Mouse (Mus musculus) heart, postnatal 10 days (tissue): Measurements from ENCODE around the gene Fam169b. TPM values are rescaled to one million over a fixed set of nuclear protein-coding genes. Genes with fewer than 3 reads are reported as not detected.

Experiments used
- DNase-seq, 2 experiments: peaks; one replicate each; pipeline ENCODE4 v3.0.0; 2021
- intact Hi-C: fragments of 180-260 bp; cut with DNase I; formaldehyde crosslinking; loops from one replicate; pipeline ENCODE4 v1.15.1; 2025
- total RNA-seq, 2 experiments: library from RNA; stranded (reverse); gene quantifications; 2 replicates each; pipeline ENCODE4 v1.2.3; 2021

Gene Fam169b
- total RNA-seq = under 1 TPM; 0.17 to 0.55 TPM

DNA sequence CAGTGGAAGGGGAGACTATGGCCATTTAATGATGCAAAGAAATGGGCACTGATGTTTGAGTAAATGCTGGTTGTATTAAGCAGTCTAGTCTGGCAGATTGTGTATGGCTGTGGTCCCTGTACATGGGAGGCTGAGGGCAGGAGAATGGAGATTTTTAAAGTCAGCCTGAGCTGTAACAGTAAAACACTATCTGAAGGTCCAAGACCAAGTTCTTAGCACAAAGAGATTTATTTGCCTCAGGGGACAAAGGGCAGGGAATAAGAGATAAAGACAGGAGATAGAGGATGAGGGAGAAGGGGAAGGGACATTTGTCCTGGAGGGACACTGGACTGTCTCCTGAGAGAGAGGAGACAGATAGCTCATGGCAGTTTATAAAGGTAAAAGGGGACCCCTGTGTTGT, at the start of gene Fam169b:
Gene Fam169b (plus strand): TSS at position 325 of the 400 bp plus-strand sequence.
- intact Hi-C loops = no loop called here

DNA sequence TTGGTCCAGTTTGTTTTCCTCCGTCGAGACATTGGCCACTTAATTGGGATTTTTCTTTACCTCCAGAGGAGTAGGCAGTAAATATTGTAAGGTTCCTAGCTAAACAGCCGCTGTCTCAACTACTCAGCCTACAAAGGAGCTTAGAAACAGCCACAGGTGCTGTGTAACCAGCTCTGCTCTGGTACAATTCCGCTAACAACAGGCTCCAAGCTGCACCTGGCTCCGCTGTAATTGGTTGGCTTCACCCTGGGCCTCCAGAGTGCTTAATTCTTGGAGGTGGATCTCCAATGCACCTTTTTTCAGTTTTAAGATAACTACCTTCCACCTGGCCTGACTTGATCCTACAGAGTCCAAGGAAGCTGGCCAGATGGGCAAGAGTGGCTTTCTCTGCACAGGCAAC, 49.6 kb upstream of the Fam169b start:
- intact Hi-C loops = loop anchor here (5.0 kb wide), 2 partner anchors 38 to 63 kb away; partner anchors contain the start of gene Pgpep1l
- DNase-seq = no peak

More for the DNA sequence above, at the start of gene Fam169b:
- no peak for DNase-seq

DNA sequence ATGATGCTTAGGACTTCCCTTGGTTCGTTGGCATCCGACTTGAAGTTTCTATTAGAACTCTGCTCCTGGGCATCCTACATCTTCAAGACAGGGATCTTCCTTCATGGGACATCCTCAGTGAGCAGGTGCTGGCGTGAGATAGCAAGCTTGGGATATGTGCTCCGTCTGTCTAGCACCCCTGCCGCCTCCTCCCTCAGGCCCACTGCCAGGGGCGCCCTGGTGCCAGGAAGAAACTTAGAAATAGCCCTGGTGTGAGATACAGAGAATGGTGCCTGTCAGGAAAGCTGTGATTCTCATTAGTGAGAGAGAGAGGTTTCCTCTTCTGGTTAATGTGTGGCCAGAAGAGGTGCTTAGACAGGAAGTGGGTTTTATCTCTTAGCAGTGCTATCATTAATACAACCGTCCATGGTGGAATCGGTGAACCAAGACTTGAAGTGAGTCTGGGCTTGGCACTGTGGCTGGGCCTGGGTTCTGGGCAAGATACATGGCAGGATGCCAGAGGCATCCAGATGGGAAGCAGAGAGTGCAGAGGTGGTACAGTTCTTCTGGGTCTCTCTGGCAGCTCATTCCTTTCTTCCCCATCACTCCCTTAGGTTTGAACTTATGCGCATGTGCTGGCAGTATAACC, 48.1 kb upstream of the Fam169b start:
- intact Hi-C loops = no loop called here

DNA sequence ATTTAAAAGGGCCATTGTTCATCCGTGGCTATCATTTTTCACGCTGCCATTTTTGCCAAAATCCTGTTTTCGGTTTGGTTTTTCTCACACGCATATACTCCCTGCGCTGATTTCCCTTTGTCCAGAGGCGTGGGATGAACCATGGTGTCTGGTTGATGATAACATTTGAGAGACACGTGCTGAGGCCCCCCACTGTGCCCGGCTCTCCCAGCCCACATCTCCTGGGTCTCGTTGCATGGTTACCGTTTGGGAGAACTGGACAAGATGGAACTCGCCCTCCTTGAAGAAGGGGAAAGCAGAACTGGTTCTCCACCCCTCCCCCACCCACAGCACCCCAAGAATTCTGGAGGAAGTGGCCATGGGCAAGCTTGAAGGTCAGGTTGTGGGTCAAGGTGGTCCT, 46.6 kb upstream of the Fam169b start:
- intact Hi-C loops = no loop called here
- no peak for DNase-seq

More for the DNA sequence above, 48.1 kb upstream of the Fam169b start:
- no peak for DNase-seq

DNA sequence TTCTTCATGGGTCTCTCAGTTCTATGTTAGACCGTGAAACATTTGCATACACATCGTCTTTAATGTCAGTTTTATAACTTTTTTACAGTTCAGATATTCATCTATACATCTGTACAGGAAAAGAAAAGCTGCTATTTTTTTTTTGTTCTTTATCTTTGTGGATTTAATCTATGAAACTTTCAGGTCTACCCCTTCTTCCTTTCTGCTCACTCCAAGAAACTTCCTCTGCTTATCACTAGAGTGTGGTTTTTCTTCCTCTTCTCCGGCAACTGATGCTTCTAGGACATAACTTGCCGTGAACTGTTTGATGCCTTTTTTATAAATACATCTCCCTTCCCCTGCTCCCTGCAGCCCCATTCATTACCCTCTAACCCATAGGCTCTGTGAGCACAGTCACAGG, 46.0 kb upstream of the Fam169b start:
- intact Hi-C loops = no loop called here
- no peak for DNase-seq

DNA sequence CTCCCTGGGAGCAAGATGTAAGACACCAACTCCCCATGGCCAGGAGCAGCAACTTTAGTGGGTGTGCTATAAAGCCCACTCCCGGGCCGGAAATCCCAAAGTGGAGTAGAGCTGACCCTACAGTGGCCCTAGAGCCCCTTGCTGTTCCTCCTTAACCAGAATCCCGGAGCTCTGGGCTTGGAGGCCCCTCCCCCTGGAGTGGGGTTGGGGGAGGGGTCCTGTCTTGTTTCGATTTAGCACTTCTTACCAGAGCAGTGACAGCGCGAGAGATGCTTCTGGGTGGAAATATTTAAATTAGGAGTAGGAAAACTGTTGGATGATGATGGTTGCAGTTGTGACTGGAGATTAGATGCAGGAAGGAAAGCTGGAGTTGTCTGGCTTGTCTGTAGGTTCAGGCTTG, 45.1 kb upstream of the Fam169b start:
- no peak for DNase-seq
- intact Hi-C loops = no loop called here

DNA sequence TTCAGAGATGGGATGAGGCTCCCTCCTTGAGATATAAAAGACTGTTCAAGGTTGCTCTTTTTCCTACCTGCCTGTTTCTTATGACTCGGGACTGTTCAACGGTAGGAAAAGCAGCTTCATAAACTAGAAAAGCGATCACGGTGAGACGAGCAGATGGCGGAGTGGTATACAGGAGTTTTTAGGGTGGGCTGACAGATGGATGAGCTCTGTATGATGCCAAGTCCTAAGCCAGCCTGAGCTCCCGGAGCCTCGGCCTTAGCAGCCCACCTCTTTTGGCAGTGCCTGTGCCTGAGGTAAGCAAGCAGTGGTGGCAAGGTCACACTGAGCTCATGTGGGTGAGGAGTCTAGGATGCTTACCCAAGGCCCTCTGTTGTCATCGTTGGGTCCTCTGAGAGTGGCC, 42.8 kb upstream of the Fam169b start:
- DNase-seq = no peak
- intact Hi-C loops = no loop called here

DNA sequence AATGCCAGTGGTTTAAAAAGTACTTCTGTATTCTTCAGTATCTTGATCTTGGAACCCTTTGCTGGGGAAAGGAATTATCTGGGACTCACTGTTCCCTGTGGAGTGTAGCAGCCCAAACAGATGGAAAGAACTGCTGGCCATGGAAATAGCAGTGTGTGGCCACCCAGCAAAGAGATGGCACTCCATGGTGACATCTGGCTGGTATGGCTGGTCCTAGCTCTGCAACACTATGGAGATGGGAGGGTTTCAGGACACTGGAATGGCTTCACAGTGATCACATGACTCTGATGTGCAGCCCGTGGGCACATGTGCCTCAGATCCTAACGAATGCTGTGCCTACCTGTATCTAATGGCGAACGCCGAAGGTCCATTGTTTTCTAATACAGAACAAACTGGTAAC, 41.1 kb upstream of the Fam169b start:
- no peak for DNase-seq
- intact Hi-C loops = no loop called here

DNA sequence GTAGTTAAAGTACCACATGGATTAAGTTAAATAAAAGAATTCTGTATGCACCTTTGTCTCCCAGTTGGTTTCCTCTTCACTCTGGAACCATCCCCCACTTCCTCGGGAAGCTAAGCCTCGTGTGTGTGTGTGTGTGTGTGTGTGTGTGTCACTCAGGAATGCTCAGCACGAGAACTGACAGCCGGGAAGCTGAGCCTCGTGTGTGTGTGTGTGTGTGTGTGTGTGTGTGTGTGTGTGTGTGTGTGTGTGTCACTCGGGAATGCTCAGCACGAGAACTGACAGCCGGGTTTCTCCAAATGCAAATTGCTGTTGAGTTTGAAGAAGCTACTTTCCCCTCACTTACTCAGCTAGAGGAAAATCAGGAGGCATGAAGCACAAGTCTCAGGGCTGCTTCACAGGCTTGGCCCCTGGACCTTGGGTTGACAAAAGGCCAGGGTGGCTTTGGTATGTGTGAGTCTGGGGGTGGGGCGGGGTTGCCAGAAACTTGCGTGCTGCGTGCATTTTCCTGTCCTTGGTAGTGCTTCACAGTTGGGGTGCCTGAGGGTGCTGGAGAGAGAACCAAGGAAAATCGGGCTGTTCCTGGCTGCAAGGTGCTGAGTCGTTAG, 39.9 kb upstream of the Fam169b start:
- intact Hi-C loops = no loop called here
- peak; percentile 60 to 72 for DNase-seq

DNA sequence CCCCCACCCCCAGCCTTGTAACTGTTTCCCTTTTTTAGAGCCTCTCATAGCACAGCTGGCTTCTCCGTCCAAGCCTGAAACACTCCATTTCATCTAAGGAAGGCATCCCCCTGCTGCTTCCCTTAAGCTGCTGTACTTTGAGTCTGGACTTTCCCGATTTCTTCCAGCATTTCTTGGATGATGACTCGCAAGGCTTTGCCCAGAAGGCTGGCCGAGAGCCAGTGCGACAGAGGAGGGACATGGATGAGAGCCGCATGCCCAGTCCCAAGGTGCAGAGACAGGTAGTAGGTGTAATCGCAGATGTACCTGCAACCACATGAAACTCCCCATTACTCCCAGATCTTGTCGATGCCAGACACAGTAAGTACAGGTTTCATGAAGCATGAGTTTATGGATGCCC, 36.8 kb upstream of the Fam169b start:
- intact Hi-C loops = no loop called here
- DNase-seq = no peak

DNA sequence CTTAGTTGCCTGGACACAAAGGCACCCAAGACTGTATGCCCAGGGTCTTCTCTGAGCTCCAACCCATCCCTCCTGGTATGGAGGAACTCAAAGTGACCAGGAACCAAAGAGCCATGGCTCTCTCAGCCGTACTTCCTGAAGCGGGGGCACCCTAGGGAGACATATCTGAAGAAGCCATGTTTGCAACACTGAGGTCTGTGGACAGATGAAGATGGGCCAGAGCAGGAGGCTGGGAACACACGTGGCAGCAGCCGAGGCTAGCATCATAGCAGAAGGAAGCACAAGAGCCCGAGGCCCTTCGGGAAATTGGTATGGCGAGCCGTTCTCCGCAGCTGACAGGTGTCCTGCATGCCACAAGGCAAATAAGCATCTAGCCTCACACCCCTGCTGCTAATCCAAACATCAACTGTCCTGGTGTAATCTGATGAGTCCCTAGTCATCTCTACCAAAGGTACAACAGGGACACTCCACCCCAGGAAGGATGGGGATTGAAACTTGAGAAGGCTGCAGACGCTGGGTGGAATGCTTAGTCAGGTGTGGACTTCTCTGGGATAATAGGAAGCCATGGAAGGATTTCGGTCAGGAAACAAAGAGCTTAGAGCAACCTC, 34.3 kb upstream of the Fam169b start:
- intact Hi-C loops = no loop called here
- DNase-seq = no peak

DNA sequence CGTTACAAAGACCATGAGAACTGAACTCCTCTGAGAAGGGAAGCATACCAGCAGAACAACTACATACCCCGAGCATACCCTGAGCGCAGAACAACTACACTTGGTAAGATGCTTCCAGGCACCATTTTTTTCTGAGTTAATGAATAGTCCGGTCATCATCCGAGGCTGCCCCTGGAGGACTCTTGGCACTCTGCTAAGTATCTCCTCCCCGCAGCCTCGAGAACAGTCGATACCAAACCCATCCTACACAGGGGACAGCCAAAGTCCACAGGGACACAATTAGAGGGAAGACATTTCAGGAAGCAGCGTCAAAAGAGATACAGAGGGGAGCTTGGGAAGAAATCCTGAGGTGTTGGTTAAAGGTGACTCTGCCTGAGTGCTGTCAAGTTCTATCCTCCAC, 32.4 kb upstream of the Fam169b start:
- intact Hi-C loops = no loop called here

DNA sequence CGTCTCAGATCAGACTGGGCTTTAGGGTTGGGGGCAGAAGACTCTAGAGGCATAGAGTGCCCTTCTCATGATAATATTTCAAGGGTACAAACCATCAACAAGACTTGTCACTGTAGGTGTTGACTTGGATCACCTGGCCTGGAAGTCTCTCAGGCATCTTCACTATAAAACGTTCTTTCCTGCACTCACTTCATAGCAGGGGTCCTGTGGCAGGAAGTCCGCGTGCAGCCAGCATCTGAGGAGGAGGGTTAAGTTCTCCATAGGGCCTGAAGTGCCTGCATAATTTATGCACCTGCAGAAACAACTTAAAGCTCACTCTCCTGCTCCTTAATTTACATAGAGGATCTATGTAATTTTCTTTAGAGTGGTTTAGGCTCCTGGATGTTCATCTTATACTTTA, 28.0 kb upstream of the Fam169b start:
- intact Hi-C loops = no loop called here
- DNase-seq = no peak

More for the DNA sequence above, 32.4 kb upstream of the Fam169b start:
- no peak for DNase-seq

DNA sequence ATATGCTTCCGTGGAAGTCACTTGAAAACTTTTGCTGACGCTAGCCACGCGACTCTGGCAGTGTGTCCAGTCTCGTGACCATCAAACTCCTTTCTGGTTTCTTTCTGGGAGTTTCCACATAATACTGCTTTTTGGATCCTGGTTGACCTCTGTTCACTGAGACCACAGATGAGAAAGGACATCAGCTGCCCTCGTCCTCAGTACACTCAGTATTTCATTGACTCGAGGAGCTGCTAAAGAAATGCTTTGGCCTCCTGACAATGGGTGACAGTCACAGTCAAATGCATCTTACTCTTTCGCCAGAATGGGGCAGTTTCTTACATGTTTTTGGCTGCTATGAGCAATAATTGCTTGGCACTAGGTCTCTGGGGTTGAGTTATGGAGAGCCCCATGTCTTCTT, 27.4 kb upstream of the Fam169b start:
- intact Hi-C loops = no loop called here
- no peak for DNase-seq

DNA sequence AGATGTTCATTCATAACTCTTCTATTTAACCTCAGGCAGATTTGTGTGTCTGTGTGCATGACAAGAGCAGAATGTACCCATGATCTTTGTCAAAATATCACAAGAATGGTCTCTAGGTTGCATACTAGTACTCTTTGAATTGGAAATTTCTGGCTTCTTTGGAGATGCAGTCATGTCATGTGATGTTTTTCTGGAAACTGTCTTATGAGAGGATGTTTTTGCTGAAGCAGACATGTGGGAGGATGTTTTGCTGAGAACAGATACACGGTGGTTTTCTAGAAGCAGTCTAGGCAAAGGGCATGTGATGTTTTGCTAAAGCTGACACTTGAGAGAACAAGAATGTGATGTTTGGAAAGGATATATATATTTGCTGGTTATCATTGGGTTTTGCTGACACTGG, 23.2 kb upstream of the Fam169b start:
- intact Hi-C loops = no loop called here
- no peak for DNase-seq

DNA sequence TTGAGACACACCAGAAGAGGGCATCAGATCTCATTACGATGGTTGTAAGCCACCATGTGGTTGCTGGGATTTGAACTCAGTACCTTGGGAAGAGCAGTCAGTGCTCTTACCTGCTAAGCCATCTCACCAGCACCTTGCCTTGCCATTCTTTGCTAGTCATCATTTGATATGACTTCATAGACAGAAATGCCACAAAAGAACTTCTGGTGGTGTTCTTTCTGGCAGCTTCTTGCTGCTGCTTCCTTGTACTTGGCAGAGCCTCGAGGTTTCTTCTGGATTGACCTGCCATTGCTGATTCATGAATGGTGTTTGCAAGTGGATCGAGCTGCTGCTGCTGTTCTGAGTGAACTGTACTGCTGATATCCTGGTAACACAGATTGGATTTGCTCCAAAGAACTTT, 22.7 kb upstream of the Fam169b start:
- no peak for DNase-seq
- intact Hi-C loops = no loop called here

DNA sequence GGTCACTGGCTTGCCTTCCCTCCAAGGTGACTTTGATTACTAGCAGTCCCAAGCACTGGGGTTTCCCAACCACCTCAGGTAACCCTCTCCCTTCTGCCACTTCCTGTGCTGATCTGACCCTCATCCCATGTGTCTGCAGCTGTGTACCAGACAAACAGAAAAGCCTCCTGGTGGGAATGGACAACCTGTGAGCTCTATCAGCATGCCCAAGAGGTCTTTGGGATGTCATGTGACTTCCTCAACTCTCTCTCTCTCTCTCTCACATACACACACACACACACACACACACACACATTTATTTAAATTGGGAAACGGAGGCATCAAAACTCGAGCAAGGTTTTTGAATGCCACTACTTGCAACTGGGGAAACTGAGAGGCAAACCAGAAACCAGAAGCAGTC, 15.9 kb upstream of the Fam169b start:
- intact Hi-C loops = no loop called here
- no peak for DNase-seq

DNA sequence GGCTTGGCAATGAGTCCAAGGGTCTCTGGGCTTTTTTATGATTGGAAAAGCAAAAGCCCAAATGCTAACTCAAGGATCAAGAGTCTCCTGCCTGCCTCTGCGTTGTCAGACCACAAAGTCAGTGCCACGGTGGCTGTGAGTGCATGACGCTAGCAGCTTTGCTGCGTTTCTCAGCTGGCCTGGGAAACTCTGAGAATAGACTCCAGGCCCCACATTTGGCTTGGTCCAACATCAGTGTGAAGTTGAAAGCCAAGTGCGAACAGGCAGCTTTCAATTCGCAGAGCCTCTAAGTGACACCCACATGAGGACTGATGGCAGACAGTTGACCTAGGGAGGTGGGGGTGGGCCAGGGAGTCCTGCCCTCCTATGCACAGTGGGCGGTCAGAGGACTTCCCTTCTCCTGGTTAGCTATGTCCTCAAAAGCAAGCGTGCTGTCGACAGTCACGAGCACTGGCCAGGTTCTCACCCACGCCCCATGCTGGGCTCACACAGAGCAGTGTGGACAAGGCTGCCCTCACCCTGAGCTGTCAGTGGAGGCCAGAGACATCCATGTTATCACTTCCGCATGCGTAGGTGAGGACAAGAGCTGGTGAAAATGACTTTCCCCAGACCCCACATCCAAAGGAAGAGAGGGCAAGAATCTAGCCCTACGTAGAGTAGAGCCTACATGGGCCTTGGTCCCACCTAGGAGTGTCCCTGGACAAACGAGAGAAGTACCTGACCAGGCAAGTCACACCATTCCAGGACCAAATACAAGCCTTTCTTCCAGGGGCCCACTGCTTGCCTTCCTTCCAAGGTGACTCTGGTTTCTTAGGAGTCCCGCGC, 15.1 kb upstream of the Fam169b start:
- intact Hi-C loops = no loop called here
- DNase-seq = peak in 1 of 2 experiments; percentile 30

DNA sequence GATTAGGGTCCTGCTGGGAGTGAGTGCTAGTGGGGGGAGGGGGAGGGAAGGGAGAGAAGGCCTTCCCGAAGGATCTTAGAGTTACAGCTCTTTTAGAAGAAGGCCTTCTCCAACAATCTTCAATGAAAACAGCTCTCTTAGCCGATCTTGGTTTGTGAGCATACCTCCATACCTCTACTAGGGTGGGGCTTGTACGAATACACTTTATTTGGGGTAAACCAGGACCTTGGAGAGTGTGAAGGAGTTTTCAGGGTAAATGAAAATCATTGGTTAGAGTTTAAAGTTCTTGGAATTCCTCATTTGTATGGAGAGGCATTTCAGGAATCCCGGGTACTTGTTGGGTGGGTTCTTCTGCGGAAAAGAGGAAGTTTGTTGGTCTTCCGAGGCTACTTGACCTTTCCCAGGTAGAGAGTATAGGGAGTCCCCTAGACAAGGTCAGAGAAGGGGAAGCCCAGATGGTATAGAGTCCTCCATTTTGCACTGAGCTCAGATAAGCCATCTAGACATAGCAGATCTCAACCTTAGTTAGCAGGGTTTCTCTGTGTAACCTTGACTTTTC, 14.0 kb upstream of the Fam169b start:
- intact Hi-C loops = loop anchor here (5.0 kb wide), 1 partner anchor 37 kb away; no protein-coding TSS in a partner anchor
- DNase-seq = no peak

DNA sequence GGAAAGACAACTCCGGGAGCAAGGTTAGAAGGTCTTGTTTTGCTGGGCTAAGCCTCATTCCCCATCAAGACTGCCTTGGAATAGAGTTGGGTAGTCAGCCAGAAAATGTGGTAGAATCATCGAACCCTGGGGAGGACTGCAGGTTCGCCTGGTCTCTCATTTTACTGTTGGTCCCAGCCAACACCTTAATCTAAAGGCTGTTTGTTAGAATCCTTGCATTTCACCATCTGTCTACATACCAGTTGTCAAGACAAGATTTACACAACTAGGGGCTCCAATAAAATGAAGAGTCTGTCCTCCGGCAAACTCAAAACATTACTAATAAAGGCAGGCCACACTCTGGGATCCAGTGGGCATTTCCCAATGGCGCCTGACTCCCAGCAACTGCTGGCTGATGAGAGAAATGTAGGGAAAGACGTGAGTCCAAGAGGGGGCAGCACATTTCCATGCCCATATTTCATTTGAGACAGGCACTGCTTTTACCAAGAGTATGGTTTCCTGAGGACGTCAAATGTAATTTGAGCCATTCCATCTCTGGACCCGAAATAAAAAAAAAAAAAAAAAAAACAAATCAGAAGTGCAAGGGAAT, 10.9 kb upstream of the Fam169b start:
- DNase-seq = no peak
- intact Hi-C loops = loop anchor here (2.0 to 5.0 kb wide), 2 partner anchors 40 kb away; no protein-coding TSS in a partner anchor
